Mouse (Mus musculus): ENCODE measurements around the gene Dlg5. TPM values are rescaled to one million over a fixed set of nuclear protein-coding genes. Genes with fewer than 3 reads are reported as not detected.
A peak's percentile ranks its signal among the peaks of the same experiment; 100 is the strongest.

The Dlg5 gene
- polyA plus RNA-seq (2015; fragmentation: Nextera tagmentation; extraction: Ambion mirVana): 12.3 and 12.4 TPM in 2 replicates

- Histone ChIP-seq H3K4me2 (ENCODE audit: low read depth, low read length) (peak within 1 kb of the TSS; percentile 92), H3K9ac (ENCODE audit: low read length) (peak within 1 kb of the TSS; percentile 97), H3K27me3 (ENCODE audit: control insufficient read depth, insufficient read depth, low read length) (no peaks in the 10 kb centered on the region), H3K27ac (ENCODE audit: low read length) (peak within 1 kb of the TSS; percentile 91), H3K4me1 (ENCODE audit: control insufficient read depth, insufficient read depth, low read length) (0 out of 2 replicates have a peak, but pooled peaks cover 2% of the 10 kb centered on the region), H3K9me3 (replicated peaks; ENCODE audit: control insufficient read depth, low read length) (no peaks in the 10 kb centered on the region), H3K4me3 (replicated peaks; ENCODE audit: low read length) (peak within 1 kb of the TSS; percentile 82), H3K36me3 (ENCODE audit: control insufficient read depth, insufficient read depth, low read length) (no peaks in the 10 kb centered on the region)
- ATAC-seq (ENCODE audit: insufficient read depth, low FRiP score): peak; percentile 86
- under 1% methylated on average over 88 of the region's 98 CpGs for WGBS
Observed at GRCm38 (mm10) chr14:24245177-24246081, at the start of gene Dlg5. Gene Dlg5, minus strand, starts transcription at chr14:24245920.

DNA sequence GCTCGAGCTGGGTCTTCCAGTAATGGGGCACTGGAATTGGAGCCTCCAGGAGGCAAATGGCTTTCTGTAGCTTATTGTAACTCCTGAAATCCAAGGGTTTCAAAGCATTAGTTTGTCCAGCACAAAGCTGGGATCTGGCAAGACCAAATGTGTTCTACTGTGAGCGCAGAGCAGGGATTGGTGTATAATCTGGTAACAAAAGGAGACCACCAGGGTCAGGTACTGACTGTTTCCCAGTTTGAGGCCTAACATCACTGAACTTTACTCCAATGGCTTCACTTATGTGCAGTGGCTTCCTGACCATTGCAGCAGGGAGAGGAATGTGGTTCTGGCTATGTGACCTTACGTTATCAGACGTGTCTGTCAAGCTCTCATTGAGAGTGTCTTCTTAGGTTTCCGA, 47.9 kb upstream of the Dlg5 start:
- Histone ChIP-seq H3K4me2 (ENCODE audit: low read depth, low read length) (no peak overlapping the region), H3K27ac (ENCODE audit: low read length) (no peak overlapping the region), H3K9me3 (replicated peaks; ENCODE audit: control insufficient read depth, low read length) (no peaks in the 10 kb centered on the region), H3K4me3 (replicated peaks; ENCODE audit: low read length) (no peak overlapping the region), H3K4me1 (ENCODE audit: control insufficient read depth, insufficient read depth, low read length) (no peaks in the 10 kb centered on the region), H3K9ac (ENCODE audit: low read length) (no peak overlapping the region), H3K36me3 (ENCODE audit: control insufficient read depth, insufficient read depth, low read length) (no peaks in the 10 kb centered on the region), H3K27me3 (ENCODE audit: control insufficient read depth, insufficient read depth, low read length) (no peaks in the 10 kb centered on the region)
- 69% methylated on average over 5 of the region's 5 CpGs for WGBS
- no peak for ATAC-seq (ENCODE audit: insufficient read depth, low FRiP score)

DNA sequence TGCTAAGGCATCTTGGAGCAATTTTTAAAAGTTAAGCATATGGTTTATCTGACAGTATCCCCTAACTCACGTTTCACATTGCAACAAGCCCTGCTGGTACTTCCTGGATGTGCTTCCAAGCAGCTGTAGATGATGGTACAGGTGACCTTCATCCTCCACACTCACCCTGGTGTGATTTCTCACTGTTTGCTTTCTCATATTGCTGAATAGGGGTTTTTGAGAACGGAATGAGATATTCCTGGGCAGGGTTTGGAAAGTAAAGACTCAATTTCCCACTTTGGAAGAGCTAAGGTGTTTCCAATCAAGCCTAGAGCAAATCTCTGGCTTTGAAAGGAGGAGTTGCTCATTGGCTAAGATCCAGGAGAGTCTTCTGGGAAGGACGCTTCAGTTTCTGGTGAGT, 47.2 kb upstream of the Dlg5 start, which contains the start of gene E330034G19Rik:
TSS of gene E330034G19Rik (plus strand) at position 301 of the 400 bp plus-strand sequence.
- Histone ChIP-seq H3K9me3 (replicated peaks; ENCODE audit: control insufficient read depth, low read length) (no peaks in the 10 kb centered on the region), H3K9ac (ENCODE audit: low read length) (no peak within 1 kb of the TSS), H3K27ac (ENCODE audit: low read length) (no peak within 1 kb of the TSS), H3K4me1 (ENCODE audit: control insufficient read depth, insufficient read depth, low read length) (no peaks in the 10 kb centered on the region), H3K27me3 (ENCODE audit: control insufficient read depth, insufficient read depth, low read length) (no peaks in the 10 kb centered on the region), H3K4me3 (replicated peaks; ENCODE audit: low read length) (no peak within 1 kb of the TSS), H3K36me3 (ENCODE audit: control insufficient read depth, insufficient read depth, low read length) (no peaks in the 10 kb centered on the region), H3K4me2 (ENCODE audit: low read depth, low read length) (no peak within 1 kb of the TSS)
- 45% methylated on average over 3 of the region's 3 CpGs for WGBS
- no peak for ATAC-seq (ENCODE audit: insufficient read depth, low FRiP score)

GRCm38 (mm10) chr14:24290726-24291125, 45.0 kb upstream of the Dlg5 start:
- Histone ChIP-seq H3K9ac (ENCODE audit: low read length) (no peak overlapping the region), H3K9me3 (replicated peaks; ENCODE audit: control insufficient read depth, low read length) (no peaks in the 10 kb centered on the region), H3K36me3 (ENCODE audit: control insufficient read depth, insufficient read depth, low read length) (no peaks in the 10 kb centered on the region), H3K4me1 (ENCODE audit: control insufficient read depth, insufficient read depth, low read length) (no peaks in the 10 kb centered on the region), H3K27me3 (ENCODE audit: control insufficient read depth, insufficient read depth, low read length) (no peaks in the 10 kb centered on the region), H3K27ac (ENCODE audit: low read length) (no peak overlapping the region), H3K4me3 (replicated peaks; ENCODE audit: low read length) (no peak overlapping the region), H3K4me2 (ENCODE audit: low read depth, low read length) (no peak overlapping the region)
- no peak for ATAC-seq (ENCODE audit: insufficient read depth, low FRiP score)

GRCm38 (mm10) chr14:24286136-24286535, 40.4 kb upstream of the Dlg5 start:
- H3K4me1 ChIP-seq (ENCODE audit: control insufficient read depth, insufficient read depth, low read length): no peaks in the 10 kb centered on the region
- no peaks in the 10 kb centered on the region for H3K9me3 ChIP-seq (replicated peaks; ENCODE audit: control insufficient read depth, low read length)
- H3K4me2 ChIP-seq (ENCODE audit: low read depth, low read length): no peak overlapping the region
- no peaks in the 10 kb centered on the region for H3K27me3 ChIP-seq (ENCODE audit: control insufficient read depth, insufficient read depth, low read length)
- ATAC-seq (ENCODE audit: insufficient read depth, low FRiP score): no peak
- no peaks in the 10 kb centered on the region for H3K36me3 ChIP-seq (ENCODE audit: control insufficient read depth, insufficient read depth, low read length)
- no peak overlapping the region for H3K27ac ChIP-seq (ENCODE audit: low read length)
- no peak overlapping the region for H3K4me3 ChIP-seq (replicated peaks; ENCODE audit: low read length)
- 55% methylated on average over 4 of the region's 4 CpGs for WGBS
- no peak overlapping the region for H3K9ac ChIP-seq (ENCODE audit: low read length)

- Histone ChIP-seq H3K9me3 (replicated peaks; ENCODE audit: control insufficient read depth, low read length) (no peaks in the 10 kb centered on the region), H3K9ac (ENCODE audit: low read length) (no peak overlapping the region), H3K4me3 (replicated peaks; ENCODE audit: low read length) (no peak overlapping the region), H3K4me2 (ENCODE audit: low read depth, low read length) (no peak overlapping the region), H3K36me3 (ENCODE audit: control insufficient read depth, insufficient read depth, low read length) (no peaks in the 10 kb centered on the region), H3K27me3 (ENCODE audit: control insufficient read depth, insufficient read depth, low read length) (no peaks in the 10 kb centered on the region), H3K27ac (ENCODE audit: low read length) (no peak overlapping the region), H3K4me1 (ENCODE audit: control insufficient read depth, insufficient read depth, low read length) (no peaks in the 10 kb centered on the region)
- no peak for ATAC-seq (ENCODE audit: insufficient read depth, low FRiP score)
- 66% methylated on average over 3 of the region's 3 CpGs for WGBS
Observed at GRCm38 (mm10) chr14:24282276-24282675, 36.6 kb upstream of the Dlg5 start.

- 63% methylated on average over 4 of the region's 4 CpGs for WGBS
- Histone ChIP-seq H3K4me2 (ENCODE audit: low read depth, low read length) (no peak overlapping the region), H3K27ac (ENCODE audit: low read length) (no peak overlapping the region), H3K4me1 (ENCODE audit: control insufficient read depth, insufficient read depth, low read length) (no peaks in the 10 kb centered on the region), H3K4me3 (replicated peaks; ENCODE audit: low read length) (no peak overlapping the region), H3K9ac (ENCODE audit: low read length) (no peak overlapping the region), H3K9me3 (replicated peaks; ENCODE audit: control insufficient read depth, low read length) (no peaks in the 10 kb centered on the region), H3K27me3 (ENCODE audit: control insufficient read depth, insufficient read depth, low read length) (no peaks in the 10 kb centered on the region), H3K36me3 (ENCODE audit: control insufficient read depth, insufficient read depth, low read length) (no peaks in the 10 kb centered on the region)
- ATAC-seq (ENCODE audit: insufficient read depth, low FRiP score): no peak
Observed at GRCm38 (mm10) chr14:24281278-24281677, 35.6 kb upstream of the Dlg5 start.

- H3K4me3 ChIP-seq (replicated peaks; ENCODE audit: low read length): no peak overlapping the region
- H3K36me3 ChIP-seq (ENCODE audit: control insufficient read depth, insufficient read depth, low read length): no peaks in the 10 kb centered on the region
- no peak overlapping the region for H3K27ac ChIP-seq (ENCODE audit: low read length)
- ATAC-seq (ENCODE audit: insufficient read depth, low FRiP score): no peak
- no peaks in the 10 kb centered on the region for H3K4me1 ChIP-seq (ENCODE audit: control insufficient read depth, insufficient read depth, low read length)
- H3K4me2 ChIP-seq (ENCODE audit: low read depth, low read length): no peak overlapping the region
- WGBS: 36% methylated on average over 2 of the region's 2 CpGs
- H3K27me3 ChIP-seq (ENCODE audit: control insufficient read depth, insufficient read depth, low read length): no peaks in the 10 kb centered on the region
- no peak overlapping the region for H3K9ac ChIP-seq (ENCODE audit: low read length)
- no peaks in the 10 kb centered on the region for H3K9me3 ChIP-seq (replicated peaks; ENCODE audit: control insufficient read depth, low read length)
Observed at GRCm38 (mm10) chr14:24275534-24275933, 29.8 kb upstream of the Dlg5 start.

- no peak overlapping the region for H3K4me2 ChIP-seq (ENCODE audit: low read depth, low read length)
- no peaks in the 10 kb centered on the region for H3K36me3 ChIP-seq (ENCODE audit: control insufficient read depth, insufficient read depth, low read length)
- no peaks in the 10 kb centered on the region for H3K4me1 ChIP-seq (ENCODE audit: control insufficient read depth, insufficient read depth, low read length)
- no peak overlapping the region for H3K9ac ChIP-seq (ENCODE audit: low read length)
- no peak overlapping the region for H3K4me3 ChIP-seq (replicated peaks; ENCODE audit: low read length)
- ATAC-seq (ENCODE audit: insufficient read depth, low FRiP score): peak; percentile 62; the same call in 1 of the 2 replicates
- H3K27me3 ChIP-seq (ENCODE audit: control insufficient read depth, insufficient read depth, low read length): no peaks in the 10 kb centered on the region
- WGBS: 37% methylated on average over 2 of the region's 2 CpGs
- H3K27ac ChIP-seq (ENCODE audit: low read length): no peak overlapping the region
- H3K9me3 ChIP-seq (replicated peaks; ENCODE audit: control insufficient read depth, low read length): no peaks in the 10 kb centered on the region
Observed at GRCm38 (mm10) chr14:24273575-24273974, 27.9 kb upstream of the Dlg5 start.

All from stomach, embryonic 16.5 days (tissue).